Mouse (Mus musculus) lung, postnatal 0 days (tissue): ENCODE results near the gene Midn. TPM values are rescaled to one million over a fixed set of nuclear protein-coding genes. Genes with fewer than 3 reads are reported as not detected.
A peak's percentile ranks its signal among the peaks of the same experiment; 100 is the strongest.

Experiments used
- ATAC-seq: fragments of 200-750 bp; cut with Nextera tagmentation; 2 replicates; pipeline ENCODE4 v1.8.0; 2017; ENCODE audit warnings: moderate library complexity
- DNase-seq: peaks from one replicate; pipeline ENCODE4 v3.0.0-alpha.2; 2016; ENCODE audit warnings: low spot score
- H3K27ac ChIP-seq: fragments of 300-500 bp; sonication (generic); 2 replicates; pipeline ENCODE4 v1.5.1; 2014; ENCODE audit warnings: antibody characterized with exemption, mild to moderate bottlenecking, low read length, mixed read lengths
- H3K27me3 ChIP-seq: fragments of 300-500 bp; sonication (generic); replicated peaks from 2 replicates; pipeline ENCODE4 v1.6.1; 2014; ENCODE audit warnings: low read length, mixed read lengths; ENCODE audit not compliant: insufficient read depth
- H3K36me3 ChIP-seq: fragments of 300-500 bp; sonication (generic); 2 replicates; pipeline ENCODE4 v1.6.1; 2014; ENCODE audit warnings: low read length, mixed read lengths; ENCODE audit not compliant: insufficient read depth
- H3K4me1 ChIP-seq: fragments of 300-500 bp; sonication (generic); 2 replicates; pipeline ENCODE4 v1.6.1; 2014; ENCODE audit warnings: antibody characterized with exemption, low read depth, low read length, mixed read lengths; ENCODE audit not compliant: insufficient read depth
- H3K4me2 ChIP-seq: fragments of 300-500 bp; sonication (generic); replicated peaks from 2 replicates; pipeline ENCODE4 v1.6.1; 2014; ENCODE audit warnings: low read depth, mild to moderate bottlenecking, low read length, moderate library complexity, mixed read lengths
- H3K4me3 ChIP-seq: fragments of 300-500 bp; sonication (generic); 2 replicates; pipeline ENCODE4 v1.5.1; 2014; ENCODE audit warnings: low read depth, low read length
- H3K9ac ChIP-seq: fragments of 300-500 bp; sonication (generic); replicated peaks from 2 replicates; pipeline ENCODE4 v1.6.1; 2014; ENCODE audit warnings: low read depth, mild to moderate bottlenecking
- H3K9me3 ChIP-seq: fragments of 300-500 bp; sonication (generic); 2 replicates; pipeline ENCODE4 v1.6.1; 2016; ENCODE audit warnings: low read length, mixed read lengths
- CTCF ChIP-seq: IDR thresholded peaks from 2 replicates; pipeline ENCODE4 v1.5.1; 2016; ENCODE audit warnings: antibody characterized with exemption, mild to moderate bottlenecking
- EP300 ChIP-seq: IDR thresholded peaks from 2 replicates; pipeline ENCODE4 v1.6.1; 2016; ENCODE audit warnings: antibody characterized with exemption, mild to moderate bottlenecking, control low read depth
- WGBS: fragments of 180-500 bp; shearing (Covaris S2); extraction: QIAGEN DNeasy Blood & Tissue Kit; methylation state at CpG from one replicate; pipeline ENCODE4 v1.1.7; 2014; 5-methylcytosine and 5-hydroxymethylcytosine counted together
- polyA plus RNA-seq: library from polyadenylated mRNA; unstranded; fragments of >200 nt; fragmentation: Nextera tagmentation; extraction: Ambion mirVana; gene quantifications from 2 replicates; pipeline ENCODE4 v1.2.1, GENCODE M21; 2015

The Midn gene
- polyA plus RNA-seq, 1 experiment from 2014 or later: 13.2 TPM

DNA sequence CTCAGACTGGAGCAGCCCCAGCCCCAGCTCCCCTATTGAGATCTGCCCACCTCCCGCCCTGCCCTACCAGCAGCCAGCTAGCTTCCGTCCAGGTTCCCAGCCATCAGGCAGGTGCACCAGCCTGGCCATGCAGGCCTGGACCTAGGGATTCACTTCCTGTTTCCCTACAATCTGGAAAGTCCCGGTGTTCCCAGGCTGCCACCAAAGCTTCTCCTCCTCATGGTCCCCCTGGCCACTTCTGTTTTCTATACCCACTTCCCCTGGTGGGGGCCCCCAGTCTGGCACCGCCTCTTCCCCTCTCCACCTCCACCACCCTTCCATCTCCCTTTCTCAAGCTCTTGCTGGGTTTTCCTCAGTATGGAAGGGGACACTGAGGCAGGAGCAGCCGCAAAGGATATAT, 42.6 kb upstream of the Midn start, which contains the start of gene Sbno2:
Gene Sbno2, minus strand, starts transcription at position 112 of the 400 bp plus-strand sequence.
- no peaks in the 10 kb centered on the region for H3K27me3 ChIP-seq
- H3K9ac ChIP-seq: 0 out of 2 replicates have a peak within 1 kb of the TSS, but pooled peaks have one; percentile 4
- no peaks in the 10 kb centered on the region for H3K9me3 ChIP-seq
- TF ChIP-seq EP300: no peak
- no peak for TF ChIP-seq CTCF
- no peak within 1 kb of the TSS for H3K4me3 ChIP-seq
- 72% methylated on average over 5 of the region's 5 CpGs for WGBS
- no peaks in the 10 kb centered on the region for H3K36me3 ChIP-seq
- ATAC-seq (no peak), DNase-seq (no peak)
- H3K27ac ChIP-seq: 0 out of 2 replicates have a peak within 1 kb of the TSS, but pooled peaks have one; percentile 26
- H3K4me2 ChIP-seq: no peak within 1 kb of the TSS
- peaks cover 8% of the 10 kb centered on the region; the same call in 1 of the 2 replicates for H3K4me1 ChIP-seq

DNA sequence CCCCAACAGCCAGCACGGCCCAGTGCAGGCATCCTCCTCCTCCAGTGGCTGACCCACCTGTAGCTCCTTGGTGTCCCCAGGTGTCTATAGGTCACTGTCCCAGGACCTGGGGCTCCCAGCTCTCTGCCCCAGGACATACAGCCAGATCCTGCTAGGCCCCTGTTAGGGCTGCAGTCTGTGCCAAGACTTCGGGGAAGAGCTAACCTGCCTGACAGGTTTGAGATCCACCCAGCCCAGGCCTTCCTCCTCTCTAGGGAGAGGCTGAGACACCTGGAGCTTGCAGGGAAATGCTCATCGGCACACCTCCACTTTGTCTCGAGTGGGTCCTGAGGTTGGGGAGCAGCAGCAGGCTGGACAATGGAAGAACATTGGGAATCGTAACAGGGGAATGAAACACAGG, 42.1 kb upstream of the Midn start:
- H3K36me3 ChIP-seq: no peaks in the 10 kb centered on the region
- H3K9me3 ChIP-seq: no peaks in the 10 kb centered on the region
- 56% methylated on average over 5 of the region's 5 CpGs for WGBS
- peaks cover 6% of the 10 kb centered on the region; the same call in 1 of the 2 replicates for H3K4me1 ChIP-seq
- TF ChIP-seq EP300 (no peak), CTCF (no peak)
- no peak overlapping the region for H3K4me3 ChIP-seq
- H3K9ac ChIP-seq: 0 out of 2 replicates have a peak overlapping the region, but pooled peaks have one; percentile 4
- ATAC-seq (no peak), DNase-seq (peak; percentile 34)
- no peak overlapping the region for H3K4me2 ChIP-seq
- 0 out of 2 replicates have a peak overlapping the region, but pooled peaks have one; percentile 26 for H3K27ac ChIP-seq
- no peaks in the 10 kb centered on the region for H3K27me3 ChIP-seq

DNA sequence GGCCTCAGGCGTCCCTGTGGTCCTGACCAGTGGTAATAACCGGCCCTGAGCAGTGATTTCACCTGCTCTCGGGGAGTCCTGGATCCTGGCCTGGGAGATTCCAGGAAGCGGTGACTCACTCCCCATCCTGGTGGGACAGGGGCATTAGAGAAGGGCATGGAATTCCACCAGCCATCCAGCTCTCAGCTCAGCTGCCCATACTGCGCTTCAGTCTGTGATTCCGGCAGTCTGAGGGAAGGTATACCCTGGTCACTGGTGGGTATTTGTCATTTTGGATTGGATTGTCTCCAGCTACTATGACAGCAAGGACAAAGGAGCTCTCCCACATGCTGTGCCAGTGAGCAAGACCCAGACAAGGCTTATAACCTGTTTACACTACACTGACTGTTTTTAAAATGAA, 40.4 kb upstream of the Midn start:
- H3K4me2 ChIP-seq: no peak overlapping the region
- no peaks in the 10 kb centered on the region for H3K9me3 ChIP-seq
- H3K9ac ChIP-seq: no peak overlapping the region
- ATAC-seq (peak; percentile 74), DNase-seq (peak; percentile 31)
- WGBS: 34% methylated on average over 6 of the region's 6 CpGs
- peak; percentile 46; the same call in 1 of the 2 replicates for TF ChIP-seq EP300
- no peak for TF ChIP-seq CTCF
- no peak overlapping the region for H3K4me3 ChIP-seq
- H3K27ac ChIP-seq: 0 out of 2 replicates have a peak overlapping the region, but pooled peaks have one; percentile 32
- no peaks in the 10 kb centered on the region for H3K36me3 ChIP-seq
- H3K27me3 ChIP-seq: no peaks in the 10 kb centered on the region
- H3K4me1 ChIP-seq: no peaks in the 10 kb centered on the region

DNA sequence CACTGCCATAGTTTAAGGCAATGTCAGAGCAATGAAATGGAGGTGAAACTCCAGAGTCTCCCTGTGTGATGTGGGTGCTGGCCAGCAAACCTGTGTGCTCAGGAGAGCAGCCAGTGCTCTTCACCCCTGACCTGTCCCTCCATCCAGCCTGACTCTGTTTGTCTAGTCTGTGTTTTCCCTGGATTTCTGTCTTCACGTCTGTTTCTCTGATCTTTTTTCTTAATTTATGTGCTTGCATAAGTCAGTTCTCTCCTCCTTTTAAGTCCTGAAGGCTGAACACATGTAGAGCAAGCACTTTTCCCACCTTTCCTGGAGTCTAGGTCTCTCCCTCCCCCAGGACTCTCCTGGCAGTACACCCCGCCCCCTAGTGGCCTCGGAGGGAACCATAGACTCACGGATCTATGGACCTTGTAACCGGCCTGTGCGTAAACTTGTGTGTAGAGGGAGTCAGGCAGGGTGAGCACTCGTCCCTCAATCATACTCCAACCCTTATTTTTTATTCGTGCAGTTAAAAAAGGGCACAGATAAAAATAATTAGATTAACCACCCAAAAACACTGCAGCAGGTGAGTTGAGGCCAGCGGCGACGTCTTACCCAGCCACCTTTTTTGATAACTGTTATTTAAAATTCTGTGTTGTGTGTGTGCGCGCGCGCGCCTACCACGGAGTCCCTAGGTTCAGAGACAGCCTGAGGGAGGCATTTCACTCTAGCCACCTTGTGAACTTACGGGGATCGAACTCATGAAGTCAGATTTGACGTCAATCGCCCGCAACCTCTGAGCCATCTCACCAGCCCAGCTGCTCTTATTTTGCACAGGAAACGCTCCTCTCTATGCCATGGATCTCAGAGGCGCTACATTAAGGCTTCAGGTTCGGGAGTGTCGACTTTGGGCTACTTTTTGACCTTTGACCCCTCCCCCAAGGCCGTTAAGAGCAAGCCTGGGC, 33.5 kb upstream of the Midn start:
- Histone ChIP-seq H3K4me1 (peaks cover 10% of the 10 kb centered on the region; the same call in 1 of the 2 replicates), H3K9me3 (no peaks in the 10 kb centered on the region), H3K27me3 (no peaks in the 10 kb centered on the region), H3K9ac (peak overlapping the region; percentile 54), H3K27ac (peak overlapping the region; percentile 95), H3K4me3 (peak overlapping the region; percentile 41), H3K36me3 (no peaks in the 10 kb centered on the region), H3K4me2 (peak overlapping the region; percentile 57)
- TF ChIP-seq CTCF: peak; percentile 97
- TF ChIP-seq EP300: no peak
- 2% methylated on average over 27 of the region's 27 CpGs for WGBS
- DNase-seq: peak; percentile 96
- ATAC-seq: peak; percentile 55

DNA sequence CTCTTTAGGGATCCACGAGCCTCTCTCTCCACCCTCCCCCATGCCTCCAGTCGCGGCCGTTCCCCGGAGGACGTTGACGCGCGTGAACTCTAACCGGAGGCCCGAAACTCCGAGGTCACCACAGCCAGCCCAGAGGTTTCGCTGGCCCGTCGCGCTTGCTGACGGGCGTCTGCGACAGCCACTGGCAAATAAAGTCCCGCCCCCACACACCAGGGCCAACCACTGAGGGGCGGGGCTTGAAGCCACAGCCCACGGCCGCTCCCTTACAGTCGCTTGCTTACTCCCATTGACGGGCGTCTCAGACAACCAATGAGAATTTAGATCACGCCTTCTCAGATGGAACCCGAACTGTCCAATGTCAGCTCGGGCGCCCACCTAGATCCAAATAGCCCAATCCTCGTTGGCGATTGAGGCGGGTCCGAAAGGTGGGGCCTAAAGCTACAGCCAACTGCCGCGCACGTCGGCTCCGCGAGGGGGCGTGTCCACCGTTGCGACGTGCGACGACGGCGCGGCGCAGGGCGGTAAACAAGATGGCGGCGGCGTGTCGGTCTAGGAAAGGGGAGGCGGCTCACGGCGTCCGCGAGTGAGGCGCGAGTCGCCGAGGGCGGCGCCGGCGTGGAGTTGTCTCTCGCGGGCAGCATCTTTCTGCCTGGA, 32.7 kb upstream of the Midn start, which contains the start of gene Stk11:
Gene Stk11, plus strand, starts transcription at position 514 of the 654 bp plus-strand sequence.
- Histone ChIP-seq H3K9ac (peak within 1 kb of the TSS; percentile 92), H3K36me3 (no peaks in the 10 kb centered on the region), H3K9me3 (no peaks in the 10 kb centered on the region), H3K27me3 (no peaks in the 10 kb centered on the region), H3K4me1 (peaks cover 10% of the 10 kb centered on the region; the same call in 1 of the 2 replicates), H3K4me2 (peak within 1 kb of the TSS; percentile 83), H3K27ac (peak within 1 kb of the TSS; percentile 95), H3K4me3 (peak within 1 kb of the TSS; percentile 96)
- TF ChIP-seq CTCF (peak; percentile 51), EP300 (0 out of 2 replicates have a peak, but pooled peaks have one; percentile 38)
- under 1% methylated on average over 70 of the region's 70 CpGs for WGBS
- peak; percentile 100 for DNase-seq
- ATAC-seq: peak; percentile 96

DNA sequence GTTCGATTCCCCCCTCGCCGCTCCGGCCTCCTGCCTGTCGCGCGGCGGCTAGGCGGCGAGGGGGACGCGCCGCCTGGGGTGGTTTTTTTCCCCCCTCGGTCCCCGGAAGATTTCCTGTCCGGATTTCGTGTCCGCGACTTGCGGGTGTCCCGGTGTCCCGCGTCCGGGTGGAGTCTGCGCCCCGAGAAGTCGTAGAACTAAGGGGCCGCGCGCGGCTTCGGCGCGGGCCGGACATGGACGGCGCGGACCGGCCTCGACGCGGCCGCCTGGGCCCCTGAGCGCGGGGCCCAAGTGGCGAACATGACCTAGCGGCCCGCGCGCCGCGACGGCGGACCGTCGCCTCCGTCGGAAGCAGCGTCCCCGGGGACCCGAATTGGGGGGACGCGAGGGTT, 32.1 kb upstream of the Midn start:
- no peaks in the 10 kb centered on the region for H3K27me3 ChIP-seq
- H3K9me3 ChIP-seq: no peaks in the 10 kb centered on the region
- TF ChIP-seq EP300: no peak
- no peak for TF ChIP-seq CTCF
- under 1% methylated on average over 60 of the region's 63 CpGs for WGBS
- peaks cover 10% of the 10 kb centered on the region; the same call in 1 of the 2 replicates for H3K4me1 ChIP-seq
- DNase-seq: no peak
- no peaks in the 10 kb centered on the region for H3K36me3 ChIP-seq
- H3K4me2 ChIP-seq: peak overlapping the region; percentile 83
- H3K27ac ChIP-seq: peak overlapping the region; percentile 88
- H3K4me3 ChIP-seq: peak overlapping the region; percentile 96
- ATAC-seq: no peak
- H3K9ac ChIP-seq: peak overlapping the region; percentile 92
